ENCODE assay signal across 8 mouse cellular contexts in the genomic region with DNA sequence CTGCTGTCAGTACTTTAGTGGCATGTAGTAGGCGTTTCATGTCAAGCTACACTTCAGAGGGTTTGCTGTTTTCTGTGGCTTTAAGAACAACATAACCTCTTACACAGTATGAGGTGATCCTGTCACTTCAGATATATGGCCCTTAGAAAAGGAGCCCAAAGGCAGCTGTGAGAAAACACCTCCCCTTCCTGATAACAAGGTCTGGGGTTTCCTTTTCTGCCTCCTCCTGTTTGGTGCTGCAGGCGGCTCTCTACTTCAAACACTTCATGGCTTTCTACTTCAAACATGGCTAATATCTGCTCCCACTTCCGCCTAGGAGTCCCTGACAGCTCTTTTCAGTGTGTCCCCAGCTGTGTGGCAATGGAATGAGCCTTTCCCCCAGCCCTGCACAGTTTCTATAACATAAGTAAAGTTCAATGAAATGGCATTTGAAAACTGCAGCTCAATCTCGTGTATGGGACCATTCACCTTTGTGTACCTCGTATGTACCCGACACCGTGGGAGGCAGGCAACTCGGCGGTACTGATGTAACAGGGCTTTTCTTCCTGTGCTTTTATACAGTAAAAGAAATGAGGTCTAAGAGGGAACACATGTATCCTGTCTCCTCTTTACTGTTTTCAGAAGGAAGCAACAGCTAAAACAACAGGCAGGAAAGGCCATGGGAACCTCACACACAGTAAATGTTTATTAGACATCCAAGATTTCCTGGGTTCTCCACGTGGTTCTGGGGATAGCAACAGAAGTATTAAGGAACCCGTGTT. TPM values are rescaled to one million over a fixed set of nuclear protein-coding genes. Genes with fewer than 3 reads are reported as not detected.
A peak's percentile ranks its signal among the peaks of the same experiment; 100 is the strongest.
DNase-seq lines count a peak whose midpoint lies in the region; ATAC-seq and TF ChIP-seq lines count a peak whose summit lies in the region.

No protein-coding gene starts in this region.

- no peaks in the 10 kb centered on the region for H3K36me3 ChIP-seq in hindbrain, embryonic 15.5 days
- no peaks in the 10 kb centered on the region for H3K36me3 ChIP-seq in lung, postnatal 0 days (ENCODE audit: insufficient read depth, low read length)

- H3K4me3 ChIP-seq in hindbrain, embryonic 15.5 days: no peak overlapping the region
- H3K4me3 ChIP-seq in lung, postnatal 0 days (ENCODE audit: low read depth, low read length): no peak overlapping the region

- H3K9ac ChIP-seq in hindbrain, embryonic 15.5 days: no peak overlapping the region
- no peak overlapping the region for H3K9ac ChIP-seq in lung, postnatal 0 days (replicated peaks; ENCODE audit: low read depth)

- H3K4me1 ChIP-seq in hindbrain, embryonic 15.5 days (replicated peaks): peaks cover 3% of the 10 kb centered on the region; the same call in 1 of the 2 replicates
- H3K4me1 ChIP-seq in lung, postnatal 0 days (ENCODE audit: insufficient read depth, low read depth, low read length): peaks cover 10% of the 10 kb centered on the region

- 66% methylated on average over 11 of the region's 11 CpGs for WGBS in hindbrain, embryonic 15.5 days
- WGBS in lung, postnatal 0 days: 18% methylated on average over 11 of the region's 11 CpGs

- ATAC-seq in hindbrain, embryonic 15.5 days (ENCODE audit: low FRiP score, low read depth): no peak
- peak; percentile 60 for ATAC-seq in lung, postnatal 0 days

- 0 out of 2 replicates have a peak overlapping the region, but pooled peaks have one; percentile 49 for H3K27ac ChIP-seq in hindbrain, embryonic 15.5 days (replicated peaks)
- peak overlapping the region; percentile 33; the same call in 1 of the 2 replicates for H3K27ac ChIP-seq in lung, postnatal 0 days (ENCODE audit: low read length)

- H3K4me2 ChIP-seq in hindbrain, embryonic 15.5 days: no peak overlapping the region
- H3K4me2 ChIP-seq in lung, postnatal 0 days (replicated peaks; ENCODE audit: low read depth, low read length): peak overlapping the region; percentile 9; the same call in 1 of the 2 replicates

- DNase-seq in spleen, adult 12 weeks (ENCODE audit: low spot score): peak; percentile 12
- no peak for DNase-seq in spleen, postnatal 14 days (ENCODE audit: low spot score in 2 of 2)
- peak; percentile 75 for DNase-seq in lung, postnatal 0 days (ENCODE audit: low spot score)
- peak; percentile 45 for DNase-seq in thymus, postnatal 25 days
- DNase-seq in urinary bladder, adult 18-20 months (ENCODE audit: low spot score in 2 of 2): no peak
- DNase-seq in gastrocnemius, postnatal 25 days: no peak
- no peak for DNase-seq in testis, postnatal 10 days (ENCODE audit: low spot score)

- no peaks in the 10 kb centered on the region for H3K9me3 ChIP-seq in hindbrain, embryonic 15.5 days
- no peaks in the 10 kb centered on the region for H3K9me3 ChIP-seq in lung, postnatal 0 days (ENCODE audit: low read length)

- no peak for TF ChIP-seq CTCF in lung, postnatal 0 days (IDR thresholded peaks at IDR 0.05)

- no peaks in the 10 kb centered on the region for H3K27me3 ChIP-seq in hindbrain, embryonic 15.5 days
- no peaks in the 10 kb centered on the region for H3K27me3 ChIP-seq in lung, postnatal 0 days (replicated peaks; ENCODE audit: insufficient read depth, low read length)

- TF ChIP-seq EP300 in lung, postnatal 0 days (IDR thresholded peaks at IDR 0.05): no peak; the same call in 1 of the 2 replicates

RNA-seq across cellular contexts. Expression of a gene that starts 13.7 kb away (rescaled TPM):
- 6.1 and 6.2 TPM in 2 replicates for polyA plus RNA-seq in hindbrain, embryonic 15.5 days (2015; fragmentation: Nextera tagmentation; extraction: Ambion mirVana)
- polyA plus RNA-seq in lung, postnatal 0 days (2015; fragmentation: Nextera tagmentation; extraction: Ambion mirVana): 19.1 and 20.8 TPM in 2 replicates
- 1 to 10 TPM; 6.4 to 7.6 TPM for total RNA-seq in gastrocnemius, postnatal 25 days (2021)

Comparison
In these comparisons a context has a peak if more than half of its experiments do, and no peak if none do; other contexts are left out.
1. DNase-seq: peak in spleen, adult 12 weeks (single experiment), lung, postnatal 0 days (single experiment) and thymus, postnatal 25 days (single experiment); none in spleen, postnatal 14 days (0 of 2), urinary bladder, adult 18-20 months (0 of 2), gastrocnemius, postnatal 25 days (single experiment) and testis, postnatal 10 days (single experiment).